Mouse (Mus musculus) ES-E14 (cell line): ENCODE data around the gene Slc24a1.

Experiments used
- CHD2 ChIP-seq: IDR thresholded peaks from 2 replicates; pipeline ENCODE4 v1.6.1; 2014; ENCODE audit warnings: mild to moderate bottlenecking, low read depth, low read length, inconsistent platforms
- HCFC1 ChIP-seq: IDR thresholded peaks from 2 replicates; pipeline ENCODE4 v1.6.1; 2012; ENCODE audit warnings: low read length, inconsistent platforms, borderline replicate concordance; ENCODE audit not compliant: insufficient read depth
- MAFK ChIP-seq: IDR thresholded peaks from 2 replicates; pipeline ENCODE4 v1.6.1; 2014; ENCODE audit warnings: mild to moderate bottlenecking, low read depth, low read length, inconsistent platforms; ENCODE audit not compliant: insufficient read depth
- ZNF384 ChIP-seq: IDR thresholded peaks from 2 replicates; pipeline ENCODE4 v1.6.1; 2012; ENCODE audit warnings: low read depth, low read length, inconsistent platforms

DNA sequence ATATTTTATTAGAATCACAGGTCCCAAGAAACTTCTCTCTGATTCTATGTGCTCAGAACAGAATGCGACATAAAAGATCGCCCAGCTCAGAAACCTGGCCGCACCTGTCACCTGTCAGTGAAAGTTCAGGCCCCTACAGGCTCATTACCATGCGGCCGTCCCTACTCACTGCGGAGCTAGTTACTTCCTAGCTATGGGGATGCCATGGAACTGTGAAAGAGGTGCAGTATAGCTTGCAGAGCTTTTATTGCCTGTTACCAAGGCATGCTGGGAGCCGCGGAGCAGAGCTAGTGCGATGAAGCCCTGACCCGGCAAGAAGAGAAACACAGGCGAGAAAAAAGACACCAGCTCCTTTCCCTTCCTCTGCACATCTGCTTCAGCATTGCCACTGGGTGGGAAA, 7.4 kb downstream of the Slc24a1 start:
- TF ChIP-seq ZNF384 = no peak
- TF ChIP-seq HCFC1 = no peak
- TF ChIP-seq CHD2 = no peak
- TF ChIP-seq MAFK = no peak
